Mouse (Mus musculus) G1E (cell line): ENCODE results near the gene Tsks. TPM values are rescaled to one million over a fixed set of nuclear protein-coding genes. Genes with fewer than 3 reads are reported as not detected.

Source experiments
- ATAC-seq: 2 replicates; pipeline ENCODE4 v1.8.0; 2016; ENCODE audit warnings: mild to moderate bottlenecking; ENCODE audit not compliant: insufficient number of reproducible peaks, poor library complexity, low FRiP score, severe bottlenecking; ENCODE audit errors: extremely low read depth
- DNase-seq: peaks from one replicate; pipeline ENCODE4 v3.0.0; 2012; ENCODE audit warnings: low spot score
- H3K27me3 ChIP-seq: 2 replicates; pipeline ENCODE4 v1.6.1; 2012; ENCODE audit warnings: mild to moderate bottlenecking, low read length, inconsistent platforms; ENCODE audit not compliant: insufficient read depth
- H3K36me3 ChIP-seq: replicated peaks from 2 replicates; pipeline ENCODE3; 2012; ENCODE audit warnings: mild to moderate bottlenecking, inconsistent platforms
- H3K4me1 ChIP-seq: 2 replicates; pipeline ENCODE4 v1.6.1; 2012; ENCODE audit warnings: low read depth, low read length, inconsistent platforms, mixed read lengths; ENCODE audit not compliant: insufficient read depth
- H3K4me3 ChIP-seq: 2 replicates; pipeline ENCODE4 v1.5.1; 2012; ENCODE audit warnings: low read depth, mild to moderate bottlenecking, inconsistent platforms, low read length, moderate library complexity, mixed read lengths
- H3K9me3 ChIP-seq: replicated peaks from 2 replicates; pipeline ENCODE4 v1.6.1; 2012; ENCODE audit warnings: inconsistent platforms
- CTCF ChIP-seq: IDR thresholded peaks from 2 replicates; pipeline ENCODE4 v1.5.1; 2012; ENCODE audit warnings: low read depth, low read length, inconsistent platforms, mixed read lengths
- GATA1 ChIP-seq: IDR thresholded peaks from 2 replicates; pipeline ENCODE4 v1.6.1; 2012; ENCODE audit warnings: borderline replicate concordance, low read length, inconsistent platforms, mixed read lengths
- GATA2 ChIP-seq: IDR thresholded peaks from 2 replicates; pipeline ENCODE4 v1.6.1; 2012; ENCODE audit warnings: low read depth, low read length, inconsistent platforms, borderline replicate concordance
- POLR2AphosphoS5 ChIP-seq: IDR thresholded peaks from 2 replicates; pipeline ENCODE4 v1.6.1; 2012; ENCODE audit warnings: low read depth, low read length, inconsistent platforms; ENCODE audit not compliant: insufficient replicate concordance
- TAL1 ChIP-seq: conservative IDR thresholded peaks from 2 replicates; pipeline ENCODE4 v1.6.1; 2012; ENCODE audit warnings: low read depth, low read length, inconsistent platforms, mixed read lengths
- polyA plus RNA-seq: library from polyadenylated mRNA; stranded (reverse); fragments of >175 nt; gene quantifications from 2 replicates; pipeline ENCODE4 v1.2.3, GENCODE M21; 2012
- total RNA-seq, 2 experiments: library from RNA; stranded (forward) in 1 of 2; stranded (reverse) in 1 of 2; fragments of 200-1000 nt in 1 of 2; fragments of >200 nt in 1 of 2; fragmentation: Nextera tagmentation in 1 of 2; gene quantifications; 2 replicates each; pipeline ENCODE4 v1.2.3; 2014 to 2017

Tsks gene
- total and polyA plus RNA-seq, 3 experiments: 0.29 TPM; not detected in 2

- H3K9me3 ChIP-seq: no peaks in the 10 kb centered on the region
- H3K27me3 ChIP-seq: peaks cover 39% of the 10 kb centered on the region
- H3K36me3 ChIP-seq: no peaks in the 10 kb centered on the region
- H3K4me1 ChIP-seq: peaks cover 31% of the 10 kb centered on the region
- ATAC-seq (no peak), DNase-seq (no peak)
- TF ChIP-seq GATA1 (no peak), GATA2 (no peak), CTCF (no peak), POLR2AphosphoS5 (no peak), TAL1 (no peak)
- no peak overlapping the region for H3K4me3 ChIP-seq
Observed at GRCm38 (mm10) chr7:44953561-44953960, 10.6 kb downstream of the Tsks start.

DNA sequence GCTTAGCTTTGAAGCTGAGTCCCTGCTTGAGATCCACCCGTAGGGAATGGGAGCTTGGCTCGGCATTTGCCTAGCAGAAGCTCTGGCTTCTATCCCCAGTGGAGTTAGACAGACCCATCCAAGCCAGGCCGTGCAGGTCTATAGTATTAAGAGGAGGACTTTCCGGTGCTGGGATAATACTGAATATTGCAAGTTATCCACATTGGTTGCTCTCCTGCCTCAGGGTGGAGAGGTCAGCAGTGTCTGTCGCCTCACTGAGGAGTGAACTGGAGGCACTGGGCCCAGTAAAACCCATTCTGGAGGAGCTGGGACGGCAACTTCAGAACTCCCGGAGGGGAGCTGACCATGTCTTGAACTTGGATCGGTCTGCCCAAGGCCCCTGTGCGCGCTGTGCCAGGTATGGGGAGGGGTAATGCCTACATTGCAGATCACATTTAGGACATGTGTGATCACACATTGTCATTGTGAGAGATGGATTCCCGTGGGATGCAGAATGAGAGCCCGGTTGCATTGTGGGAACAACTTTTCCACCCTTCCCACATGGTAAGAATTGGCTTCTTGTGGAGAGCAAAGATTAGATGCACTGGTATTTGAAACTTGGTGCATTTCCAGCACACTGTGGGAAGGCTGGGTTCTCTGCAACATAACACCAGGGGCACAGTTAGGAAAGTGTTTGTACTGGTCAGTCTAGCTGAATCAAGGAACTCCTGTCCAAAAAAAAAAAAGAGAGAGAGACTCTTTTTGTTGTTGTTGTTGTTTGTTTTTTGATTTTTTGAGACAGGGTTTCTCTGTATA, 11.3 kb downstream of the Tsks start:
- Histone ChIP-seq H3K36me3 (no peaks in the 10 kb centered on the region), H3K4me3 (no peak overlapping the region), H3K9me3 (no peaks in the 10 kb centered on the region), H3K4me1 (peaks cover 38% of the 10 kb centered on the region), H3K27me3 (peaks cover 41% of the 10 kb centered on the region)
- ATAC-seq (no peak), DNase-seq (no peak)
- TF ChIP-seq CTCF (no peak), POLR2AphosphoS5 (no peak), GATA2 (no peak), GATA1 (no peak), TAL1 (no peak)

GRCm38 (mm10) chr7:44955628-44956027, 12.6 kb downstream of the Tsks start:
- H3K36me3 ChIP-seq: no peaks in the 10 kb centered on the region
- TF ChIP-seq TAL1 (no peak), CTCF (peak; percentile 50; the same call in 1 of the 2 replicates)
- DNase-seq (no peak), ATAC-seq (no peak)
- no peak overlapping the region for H3K4me3 ChIP-seq
- H3K27me3 ChIP-seq: peaks cover 33% of the 10 kb centered on the region
- peaks cover 50% of the 10 kb centered on the region for H3K4me1 ChIP-seq
- H3K9me3 ChIP-seq: no peaks in the 10 kb centered on the region

- Histone ChIP-seq H3K4me3 (no peak overlapping the region), H3K27me3 (peaks cover 30% of the 10 kb centered on the region), H3K4me1 (peaks cover 56% of the 10 kb centered on the region), H3K9me3 (no peaks in the 10 kb centered on the region), H3K36me3 (no peaks in the 10 kb centered on the region)
- no peak for DNase-seq
- no peak for TF ChIP-seq POLR2AphosphoS5
- no peak for TF ChIP-seq GATA2
- TF ChIP-seq GATA1: no peak
- TF ChIP-seq CTCF: no peak
- TF ChIP-seq TAL1: no peak
- ATAC-seq: no peak
Observed at GRCm38 (mm10) chr7:44956266-44956665, 13.3 kb downstream of the Tsks start.

DNA sequence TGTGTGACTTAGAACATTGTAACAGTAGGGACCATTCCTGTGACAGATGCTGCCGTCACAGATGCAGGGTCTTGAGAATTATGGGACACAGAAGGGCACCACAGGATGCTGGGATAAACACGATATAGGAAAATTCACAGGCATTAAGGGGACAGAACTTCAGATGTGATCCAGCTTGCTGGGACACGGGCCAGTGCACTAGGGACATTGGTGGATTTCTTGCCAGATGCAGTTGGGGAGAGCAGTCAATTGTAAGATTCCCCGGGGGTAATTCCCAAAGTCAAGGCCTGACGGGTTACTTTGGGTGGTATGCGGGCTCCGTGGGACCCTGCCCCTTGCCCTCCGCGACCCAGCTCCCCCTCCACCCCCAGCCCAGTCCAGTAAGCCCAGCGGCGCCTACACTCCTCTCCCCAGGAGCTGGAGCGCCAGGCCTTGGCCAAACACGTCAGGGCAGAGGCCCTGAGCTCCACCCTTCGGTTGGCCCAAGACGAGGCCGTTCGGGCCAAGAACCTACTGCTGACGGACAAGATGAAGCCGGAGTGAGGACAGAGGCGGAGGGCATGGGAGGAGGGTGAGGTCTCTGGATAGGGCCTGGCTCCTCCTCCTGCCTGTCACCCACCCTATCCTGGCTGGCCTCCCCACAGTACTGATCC, 14.3 kb downstream of the Tsks start:
- Histone ChIP-seq H3K9me3 (no peaks in the 10 kb centered on the region), H3K36me3 (no peaks in the 10 kb centered on the region), H3K27me3 (peaks cover 30% of the 10 kb centered on the region), H3K4me3 (no peak overlapping the region), H3K4me1 (peaks cover 58% of the 10 kb centered on the region)
- TF ChIP-seq CTCF: no peak
- TF ChIP-seq GATA2: no peak
- TF ChIP-seq POLR2AphosphoS5: no peak
- no peak for TF ChIP-seq TAL1
- TF ChIP-seq GATA1: no peak
- DNase-seq: no peak
- ATAC-seq: no peak

GRCm38 (mm10) chr7:44958208-44958607, 15.2 kb downstream of the Tsks start:
- H3K4me3 ChIP-seq: no peak overlapping the region
- H3K9me3 ChIP-seq: no peaks in the 10 kb centered on the region
- H3K36me3 ChIP-seq: no peaks in the 10 kb centered on the region
- DNase-seq: no peak
- TF ChIP-seq CTCF (peak; percentile 48), GATA1 (no peak)
- peaks cover 57% of the 10 kb centered on the region for H3K4me1 ChIP-seq
- no peak for ATAC-seq
- peaks cover 32% of the 10 kb centered on the region for H3K27me3 ChIP-seq
